ENCODE assay signal across 13 mouse cellular contexts in the genomic region with DNA sequence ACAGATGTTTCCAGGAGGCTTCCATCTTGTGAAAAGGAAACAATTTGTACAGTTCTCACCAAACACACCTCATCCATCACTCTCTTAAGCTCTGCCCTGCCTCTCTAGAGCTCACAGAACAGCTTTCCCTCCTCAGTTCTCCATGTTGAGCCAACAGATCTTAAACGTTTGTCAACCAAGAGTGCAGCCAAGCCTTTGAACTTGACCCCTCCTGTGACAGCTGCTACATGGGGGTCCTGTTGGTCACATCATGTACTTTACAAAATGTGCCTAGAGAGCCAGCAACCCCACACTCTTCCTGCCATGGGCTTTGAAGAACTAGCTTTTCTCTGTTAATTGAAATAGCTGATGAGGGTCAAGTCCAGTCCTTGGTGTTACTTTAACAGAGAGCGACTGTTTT.
DNase-seq lines count a peak whose midpoint lies in the region; ATAC-seq and TF ChIP-seq lines count a peak whose summit lies in the region.
"Had no signal": no experiment of that assay in that cellular context is flagged by ENCODE, and none has a peak within 500 bp of the region (broad histone marks: within the 10 kb centered on the region; RNA-seq: fewer than 3 reads in every experiment).

No protein-coding gene starts in this region.

- no peak overlapping the region for H3K4me2 ChIP-seq in midbrain, postnatal 0 days (ENCODE audit: low read depth, low read length, poor library complexity, severe bottlenecking)
- no peak overlapping the region for H3K4me2 ChIP-seq in midbrain, embryonic 11.5 days
- no peak overlapping the region for H3K4me2 ChIP-seq in stomach, embryonic 16.5 days (ENCODE audit: low read depth, low read length)
- no peak overlapping the region for H3K4me2 ChIP-seq in midbrain, embryonic 13.5 days (replicated peaks)
- H3K4me2 ChIP-seq: limb, embryonic 13.5 days had no signal

- H3K27me3 ChIP-seq in midbrain, postnatal 0 days (ENCODE audit: insufficient read depth, low read length): no peaks in the 10 kb centered on the region
- H3K27me3 ChIP-seq in midbrain, embryonic 11.5 days (ENCODE audit: control insufficient read depth, insufficient read depth, low read length): no peaks in the 10 kb centered on the region
- no peaks in the 10 kb centered on the region for H3K27me3 ChIP-seq in stomach, embryonic 16.5 days (ENCODE audit: control insufficient read depth, insufficient read depth, low read length)
- H3K27me3 ChIP-seq in midbrain, embryonic 13.5 days: no peaks in the 10 kb centered on the region
- H3K27me3 ChIP-seq: limb, embryonic 13.5 days; Patski had no signal

- H3K4me1 ChIP-seq in midbrain, postnatal 0 days (ENCODE audit: insufficient read depth, low read length): no peaks in the 10 kb centered on the region
- H3K4me1 ChIP-seq in midbrain, embryonic 11.5 days (ENCODE audit: control insufficient read depth, insufficient read depth, low read length): no peaks in the 10 kb centered on the region
- no peaks in the 10 kb centered on the region; the same call in 1 of the 2 replicates for H3K4me1 ChIP-seq in lung, adult 2 months (ENCODE audit: control insufficient read depth, insufficient read depth, low read length)
- H3K4me1 ChIP-seq in stomach, embryonic 16.5 days (ENCODE audit: control insufficient read depth, insufficient read depth, low read length): peaks cover 6% of the 10 kb centered on the region
- no peaks in the 10 kb centered on the region for H3K4me1 ChIP-seq in midbrain, embryonic 13.5 days (replicated peaks)

- H3K27ac ChIP-seq in midbrain, postnatal 0 days (ENCODE audit: low read depth, low read length): no peak overlapping the region
- no peak overlapping the region for H3K27ac ChIP-seq in midbrain, embryonic 11.5 days (ENCODE audit: low read depth, low read length)
- no peak overlapping the region for H3K27ac ChIP-seq in stomach, embryonic 16.5 days (ENCODE audit: low read length)
- H3K27ac ChIP-seq in midbrain, embryonic 13.5 days: no peak overlapping the region
- H3K27ac ChIP-seq: limb, embryonic 13.5 days had no signal

- DNase-seq in midbrain, postnatal 0 days (ENCODE audit: low spot score): peak; percentile 15
- no peak for DNase-seq in midbrain, embryonic 11.5 days (ENCODE audit: low spot score, missing footprints)
- DNase-seq in kidney, adult 9 months: peak; percentile 53
- peak; percentile 25 for DNase-seq in lung, adult 2 months
- no peak for DNase-seq in layer of hippocampus, postnatal 14 days (ENCODE audit: low spot score in 2 of 2)
- DNase-seq: adrenal gland, adult 8-10 months; cerebellum, adult 9-10 months had no signal

- H3K4me3 ChIP-seq in midbrain, postnatal 0 days (ENCODE audit: low read depth, low read length): no peak overlapping the region
- no peak overlapping the region for H3K4me3 ChIP-seq in midbrain, embryonic 11.5 days (ENCODE audit: low read depth, low read length)
- no peak overlapping the region for H3K4me3 ChIP-seq in lung, adult 2 months (replicated peaks; ENCODE audit: extremely low read depth, low read depth, low read length)
- no peak overlapping the region for H3K4me3 ChIP-seq in stomach, embryonic 16.5 days (replicated peaks; ENCODE audit: low read length)
- H3K4me3 ChIP-seq in midbrain, embryonic 13.5 days (replicated peaks): no peak overlapping the region
- H3K4me3 ChIP-seq: limb, embryonic 13.5 days had no signal

- 63% methylated on average over 2 of the region's 2 CpGs for WGBS in midbrain, postnatal 0 days
- WGBS in midbrain, embryonic 11.5 days: 72% methylated on average over 2 of the region's 2 CpGs
- 50% methylated on average over 2 of the region's 2 CpGs for WGBS in lung, adult 2 months
- 22% methylated on average over 2 of the region's 2 CpGs for WGBS in stomach, embryonic 16.5 days
- WGBS in midbrain, embryonic 13.5 days: 59% methylated on average over 2 of the region's 2 CpGs

- no peak for ATAC-seq in midbrain, postnatal 0 days (ENCODE audit: low FRiP score)
- no peak for ATAC-seq in midbrain, embryonic 11.5 days (ENCODE audit: low FRiP score)
- peak; percentile 82 for ATAC-seq in stomach, embryonic 16.5 days (ENCODE audit: insufficient read depth, low FRiP score)
- ATAC-seq in midbrain, embryonic 13.5 days: no peak
- ATAC-seq: CD4-positive, CD25-positive, alpha-beta regulatory T cell, adult 4 months; inflammation-experienced regulatory T-cells, adult 6 months; Patski had no signal

- TF ChIP-seq POLR2A in lung, adult 2 months (IDR thresholded peaks at IDR 0.05; ENCODE audit: borderline replicate concordance, extremely low read depth, low read depth, low read length): no peak

- H3K9me3 ChIP-seq in midbrain, postnatal 0 days (ENCODE audit: low read length): no peaks in the 10 kb centered on the region
- no peaks in the 10 kb centered on the region for H3K9me3 ChIP-seq in midbrain, embryonic 11.5 days (ENCODE audit: control insufficient read depth, low read length)
- no peaks in the 10 kb centered on the region for H3K9me3 ChIP-seq in stomach, embryonic 16.5 days (replicated peaks; ENCODE audit: control insufficient read depth, low read length)
- no peaks in the 10 kb centered on the region for H3K9me3 ChIP-seq in midbrain, embryonic 13.5 days
- H3K9me3 ChIP-seq: limb, embryonic 13.5 days had no signal

- no peak for TF ChIP-seq CTCF in midbrain, postnatal 0 days (IDR thresholded peaks at IDR 0.05)
- TF ChIP-seq CTCF in lung, adult 2 months (IDR thresholded peaks at IDR 0.05; ENCODE audit: insufficient read depth, low read length): no peak

- H3K36me3 ChIP-seq in midbrain, postnatal 0 days (ENCODE audit: insufficient read depth, low read length): no peaks in the 10 kb centered on the region
- no peaks in the 10 kb centered on the region for H3K36me3 ChIP-seq in midbrain, embryonic 11.5 days (ENCODE audit: control insufficient read depth, insufficient read depth, low read length)
- no peaks in the 10 kb centered on the region for H3K36me3 ChIP-seq in stomach, embryonic 16.5 days (ENCODE audit: control insufficient read depth, insufficient read depth, low read length)
- no peaks in the 10 kb centered on the region for H3K36me3 ChIP-seq in midbrain, embryonic 13.5 days
- H3K36me3 ChIP-seq: limb, embryonic 13.5 days had no signal

- no peak overlapping the region for H3K9ac ChIP-seq in midbrain, postnatal 0 days (replicated peaks; ENCODE audit: low read length, poor library complexity, severe bottlenecking)
- H3K9ac ChIP-seq in midbrain, embryonic 11.5 days (ENCODE audit: low read length): no peak overlapping the region
- no peak overlapping the region for H3K9ac ChIP-seq in stomach, embryonic 16.5 days (ENCODE audit: low read length)
- no peak overlapping the region for H3K9ac ChIP-seq in midbrain, embryonic 13.5 days (replicated peaks)
- H3K9ac ChIP-seq: limb, embryonic 13.5 days had no signal

Comparison
In these comparisons a context has a peak if more than half of its experiments do, and no peak if none do; other contexts are left out.
1. DNase-seq: peak in midbrain, postnatal 0 days (single experiment), kidney, adult 9 months (single experiment) and lung, adult 2 months (single experiment); none in midbrain, embryonic 11.5 days (single experiment) and layer of hippocampus, postnatal 14 days (0 of 2).